Mouse (Mus musculus): ENCODE data around the gene Celf2. TPM values are rescaled to one million over a fixed set of nuclear protein-coding genes. Genes with fewer than 3 reads are reported as not detected.
"Not testable (repeated sequence)": the region's sequence is repeated elsewhere in the genome, so short reads cannot be mapped to it uniquely, and the experiment has no call there.

The Celf2 gene
- polyA plus RNA-seq, 1 experiment, result 35.9 TPM

GRCm38 (mm10) chr2:6582711-6583110 is 926.7 kb downstream of the Celf2 start:
- no peak overlapping the region for H3K27ac ChIP-seq (ENCODE audit: control insufficient read depth, insufficient read depth, low read depth, low read length, poor library complexity)
- no peak overlapping the region for H3K4me3 ChIP-seq (replicated peaks; ENCODE audit: control insufficient read depth, low read depth, low read length)
- H3K4me1 ChIP-seq (ENCODE audit: control insufficient read depth, insufficient read depth, low read length), result no peaks in the 10 kb centered on the region; the same call in 1 of the 2 replicates
- no peak for TF ChIP-seq POLR2A (IDR thresholded peaks at IDR 0.05; ENCODE audit: borderline replicate concordance, control insufficient read depth, low read depth, low read length)
- no peak for TF ChIP-seq CTCF (IDR thresholded peaks at IDR 0.05; ENCODE audit: control insufficient read depth, insufficient read depth, low read length)

- WGBS, result 64% methylated on average over 5 of the region's 5 CpGs
- no peak overlapping the region for H3K27ac ChIP-seq (ENCODE audit: control insufficient read depth, insufficient read depth, low read depth, low read length, poor library complexity)
- no peak for TF ChIP-seq CTCF (IDR thresholded peaks at IDR 0.05; ENCODE audit: control insufficient read depth, insufficient read depth, low read length)
- no peak for TF ChIP-seq POLR2A (IDR thresholded peaks at IDR 0.05; ENCODE audit: borderline replicate concordance, control insufficient read depth, low read depth, low read length)
These were observed 929.3 kb downstream of the Celf2 start for GRCm38 (mm10) chr2:6580066-6580465.

GRCm38 (mm10) chr2:6575316-6575715 is 934.0 kb downstream of the Celf2 start:
- H3K4me1 ChIP-seq (ENCODE audit: control insufficient read depth, insufficient read depth, low read length); H3K27ac ChIP-seq (ENCODE audit: control insufficient read depth, insufficient read depth, low read depth, low read length, poor library complexity); H3K4me3 ChIP-seq (replicated peaks; ENCODE audit: control insufficient read depth, low read depth, low read length): not testable (repeated sequence)
- 83% methylated on average over 3 of the region's 3 CpGs for WGBS

More at GRCm38 (mm10) chr2:6580066-6580465, 929.3 kb downstream of the Celf2 start:
- H3K4me1 ChIP-seq (ENCODE audit: control insufficient read depth, insufficient read depth, low read length), result no peaks in the 10 kb centered on the region; the same call in 1 of the 2 replicates
- H3K4me3 ChIP-seq (replicated peaks; ENCODE audit: control insufficient read depth, low read depth, low read length), result no peak overlapping the region

GRCm38 (mm10) chr2:6573640-6574039 is 935.7 kb downstream of the Celf2 start:
- Histone ChIP-seq H3K27ac (ENCODE audit: control insufficient read depth, insufficient read depth, low read depth, low read length, poor library complexity) (no peak overlapping the region), H3K4me1 (ENCODE audit: control insufficient read depth, insufficient read depth, low read length) (no peaks in the 10 kb centered on the region), H3K4me3 (replicated peaks; ENCODE audit: control insufficient read depth, low read depth, low read length) (no peak overlapping the region)
- 61% methylated on average over 2 of the region's 2 CpGs for WGBS
- TF ChIP-seq CTCF (IDR thresholded peaks at IDR 0.05; ENCODE audit: control insufficient read depth, insufficient read depth, low read length), result no peak
- no peak for TF ChIP-seq POLR2A (IDR thresholded peaks at IDR 0.05; ENCODE audit: borderline replicate concordance, control insufficient read depth, low read depth, low read length)

- WGBS, result 77% methylated on average over 5 of the region's 5 CpGs
- H3K4me1 ChIP-seq (ENCODE audit: control insufficient read depth, insufficient read depth, low read length), result no peaks in the 10 kb centered on the region
- no peak overlapping the region for H3K27ac ChIP-seq (ENCODE audit: control insufficient read depth, insufficient read depth, low read depth, low read length, poor library complexity)
- no peak overlapping the region for H3K4me3 ChIP-seq (replicated peaks; ENCODE audit: control insufficient read depth, low read depth, low read length)
- TF ChIP-seq POLR2A (IDR thresholded peaks at IDR 0.05; ENCODE audit: borderline replicate concordance, control insufficient read depth, low read depth, low read length), result no peak
- no peak for TF ChIP-seq CTCF (IDR thresholded peaks at IDR 0.05; ENCODE audit: control insufficient read depth, insufficient read depth, low read length)
These were observed 936.4 kb downstream of the Celf2 start for GRCm38 (mm10) chr2:6572976-6573375.

GRCm38 (mm10) chr2:6569040-6569542 is 940.3 kb downstream of the Celf2 start:
- 71% methylated on average over 1 of the region's 1 CpGs for WGBS

GRCm38 (mm10) chr2:6565175-6565574 is 944.2 kb downstream of the Celf2 start:
- no peak for TF ChIP-seq POLR2A (IDR thresholded peaks at IDR 0.05; ENCODE audit: borderline replicate concordance, control insufficient read depth, low read depth, low read length)
- no peaks in the 10 kb centered on the region for H3K4me1 ChIP-seq (ENCODE audit: control insufficient read depth, insufficient read depth, low read length)
- no peak overlapping the region for H3K4me3 ChIP-seq (replicated peaks; ENCODE audit: control insufficient read depth, low read depth, low read length)
- no peak overlapping the region for H3K27ac ChIP-seq (ENCODE audit: control insufficient read depth, insufficient read depth, low read depth, low read length, poor library complexity)
- whole genome bisulfite sequencing, result 79% methylated on average over 3 of the region's 3 CpGs

More at GRCm38 (mm10) chr2:6569040-6569542, 940.3 kb downstream of the Celf2 start:
- Histone ChIP-seq H3K4me1 (ENCODE audit: control insufficient read depth, insufficient read depth, low read length) (no peaks in the 10 kb centered on the region), H3K27ac (ENCODE audit: control insufficient read depth, insufficient read depth, low read depth, low read length, poor library complexity) (no peak overlapping the region), H3K4me3 (replicated peaks; ENCODE audit: control insufficient read depth, low read depth, low read length) (no peak overlapping the region)
- no peak for TF ChIP-seq CTCF (IDR thresholded peaks at IDR 0.05; ENCODE audit: control insufficient read depth, insufficient read depth, low read length)
- TF ChIP-seq POLR2A (IDR thresholded peaks at IDR 0.05; ENCODE audit: borderline replicate concordance, control insufficient read depth, low read depth, low read length), result no peak

GRCm38 (mm10) chr2:6561337-6561736 is 948.0 kb downstream of the Celf2 start:
- no peaks in the 10 kb centered on the region for H3K4me1 ChIP-seq (ENCODE audit: control insufficient read depth, insufficient read depth, low read length)
- TF ChIP-seq POLR2A (IDR thresholded peaks at IDR 0.05; ENCODE audit: borderline replicate concordance, control insufficient read depth, low read depth, low read length), result no peak
- H3K27ac ChIP-seq (ENCODE audit: control insufficient read depth, insufficient read depth, low read depth, low read length, poor library complexity), result no peak overlapping the region
- 79% methylated on average over 3 of the region's 3 CpGs for WGBS
- H3K4me3 ChIP-seq (replicated peaks; ENCODE audit: control insufficient read depth, low read depth, low read length), result no peak overlapping the region

GRCm38 (mm10) chr2:6560802-6561201 is 948.6 kb downstream of the Celf2 start:
- no peak for TF ChIP-seq CTCF (IDR thresholded peaks at IDR 0.05; ENCODE audit: control insufficient read depth, insufficient read depth, low read length)
- no peak for TF ChIP-seq POLR2A (IDR thresholded peaks at IDR 0.05; ENCODE audit: borderline replicate concordance, control insufficient read depth, low read depth, low read length)
- H3K4me3 ChIP-seq (replicated peaks; ENCODE audit: control insufficient read depth, low read depth, low read length), result no peak overlapping the region

More at GRCm38 (mm10) chr2:6560802-6561201, 948.6 kb downstream of the Celf2 start:
- H3K4me1 ChIP-seq (ENCODE audit: control insufficient read depth, insufficient read depth, low read length), result no peaks in the 10 kb centered on the region
- 87% methylated on average over 3 of the region's 3 CpGs for WGBS
- H3K27ac ChIP-seq (ENCODE audit: control insufficient read depth, insufficient read depth, low read depth, low read length, poor library complexity), result no peak overlapping the region
